Mouse (Mus musculus): ENCODE measurements around the gene D930020B18Rik.

D930020B18Rik gene

GRCm38 (mm10) chr10:121703619-121704018 is 62.2 kb downstream of the D930020B18Rik start:
- DNase-seq (ENCODE audit: inconsistent ontology term): no peak

- no peak for DNase-seq (ENCODE audit: inconsistent ontology term)
Observed at GRCm38 (mm10) chr10:121704871-121705270, 63.5 kb downstream of the D930020B18Rik start.

DNA sequence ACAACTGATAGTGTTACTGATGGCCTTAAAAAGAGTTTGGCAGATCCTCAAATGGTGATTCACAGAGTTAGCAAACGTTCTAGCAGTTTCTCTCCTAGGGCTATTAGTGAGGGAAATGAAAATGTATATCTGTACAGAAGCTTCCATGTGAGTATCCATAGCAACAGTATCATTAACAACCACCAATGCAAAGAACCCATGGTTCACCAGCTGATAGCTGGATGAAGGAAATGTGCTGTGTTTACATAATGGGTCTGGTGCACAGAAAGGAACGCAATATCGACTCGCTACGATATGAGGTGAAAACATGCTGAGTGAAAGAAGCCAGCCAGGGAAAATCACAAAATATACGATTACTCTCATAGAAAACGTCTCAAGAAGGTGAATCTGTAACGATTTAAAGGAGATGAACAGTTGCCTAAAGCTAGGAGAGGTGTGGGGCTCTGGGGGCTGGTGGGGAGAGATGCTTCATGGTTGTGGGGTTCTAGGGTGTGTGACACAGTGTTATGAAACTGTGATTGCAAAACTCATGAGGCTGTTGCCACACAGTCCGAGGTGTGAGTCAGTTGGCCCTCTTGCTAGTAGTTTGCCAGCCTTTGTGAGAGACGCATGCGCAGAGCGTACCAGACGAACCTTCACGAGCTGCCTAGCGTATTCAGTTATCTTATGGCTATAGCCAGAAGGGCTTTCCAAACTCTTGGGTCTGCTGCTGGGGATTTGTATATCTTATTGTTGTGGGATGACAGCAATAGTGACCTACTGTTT is 64.2 kb downstream of the D930020B18Rik start:
- no peak for DNase-seq (ENCODE audit: inconsistent ontology term)

DNA sequence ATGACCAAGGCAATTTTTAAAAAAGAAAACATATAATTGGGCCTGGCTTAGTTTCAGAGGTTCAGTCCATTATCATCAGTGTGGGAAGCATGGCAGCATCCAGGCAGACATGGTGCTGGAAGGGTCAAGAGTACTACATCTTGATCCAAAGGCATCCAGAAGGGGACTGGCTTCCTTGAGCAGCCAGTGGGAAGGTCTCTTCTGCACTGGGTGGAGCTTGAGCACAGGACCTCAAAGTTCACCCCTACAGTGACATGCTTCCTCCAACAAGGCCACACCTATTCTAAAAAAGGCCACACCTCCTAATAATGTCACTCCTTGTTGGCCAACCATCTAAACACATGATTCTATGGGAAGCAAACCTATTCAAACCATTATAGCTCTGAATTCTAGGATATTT is 75.5 kb downstream of the D930020B18Rik start:
- no peak for DNase-seq (ENCODE audit: inconsistent ontology term)

DNA sequence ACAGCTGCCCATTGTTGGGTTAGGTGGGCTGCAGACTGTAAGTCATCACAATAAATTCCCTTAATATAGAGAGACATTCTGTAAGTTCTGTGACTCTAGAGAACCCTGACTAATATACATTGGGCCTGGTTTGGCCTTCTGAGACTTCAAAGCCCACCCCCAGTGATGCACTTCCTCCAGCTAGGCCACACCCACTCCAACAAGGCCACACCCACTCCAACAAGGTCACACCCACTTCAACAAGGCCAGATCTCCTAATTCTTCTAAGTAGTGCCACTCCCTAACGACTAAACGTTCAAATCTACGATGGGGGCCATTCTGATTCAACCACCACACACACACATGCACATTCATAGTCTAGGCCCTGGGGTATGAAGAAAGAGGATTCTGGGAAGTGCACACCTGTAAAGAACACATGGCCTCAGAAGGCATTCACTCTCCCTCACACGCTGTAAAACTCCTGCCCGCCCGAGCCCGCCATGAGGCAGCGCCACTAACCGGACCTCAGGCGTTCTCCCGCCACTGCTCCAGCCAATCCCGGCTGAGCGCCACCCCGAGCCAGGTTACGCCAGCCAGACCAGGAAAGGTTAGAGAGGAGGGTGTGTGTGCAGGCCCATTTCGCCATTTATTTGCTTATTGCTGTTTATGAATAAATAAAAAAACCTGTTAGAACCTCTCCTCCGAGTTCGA is 77.7 kb downstream of the D930020B18Rik start:
- no peak for DNase-seq (ENCODE audit: inconsistent ontology term)

DNA sequence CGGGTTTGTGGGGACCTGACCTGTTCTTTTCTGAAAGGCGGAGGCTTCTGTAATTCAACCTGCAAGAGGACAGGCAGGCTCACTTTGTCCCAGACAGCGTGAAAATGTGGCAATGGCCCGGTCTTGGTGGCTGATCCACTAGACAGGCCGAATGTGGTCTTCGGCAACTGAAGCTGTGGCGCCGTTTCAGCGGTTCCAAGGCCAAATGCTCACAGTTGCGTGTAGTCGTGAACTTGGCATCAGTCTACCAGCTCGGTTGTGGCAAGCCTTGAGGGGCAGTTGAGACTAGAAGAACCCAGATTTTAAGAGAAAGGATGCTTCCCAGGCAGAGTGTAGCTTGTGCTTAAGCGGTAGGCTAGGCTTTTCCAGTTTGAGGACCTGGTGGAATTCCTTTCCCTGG is 79.3 kb downstream of the D930020B18Rik start:
- DNase-seq (ENCODE audit: inconsistent ontology term): no peak

DNA sequence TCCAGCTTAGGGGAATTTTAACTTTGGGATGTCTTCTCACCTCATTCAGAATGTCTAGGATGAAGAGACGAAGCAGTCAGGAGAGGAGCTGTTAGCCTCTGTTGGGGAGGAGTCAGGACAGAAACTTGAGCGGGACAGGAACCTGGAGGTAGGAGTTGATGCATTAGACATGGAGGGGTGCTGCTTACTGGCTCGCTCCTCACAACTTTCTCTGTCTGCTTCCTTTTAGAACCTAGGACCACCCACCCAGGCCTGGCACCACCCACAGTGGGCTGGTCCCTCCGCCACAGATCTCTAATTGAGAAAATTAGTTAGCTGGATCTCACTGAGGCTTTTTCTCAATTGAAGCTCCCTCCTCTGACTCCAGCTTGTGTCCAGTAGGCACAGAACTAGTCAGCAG is 85.1 kb downstream of the D930020B18Rik start:
- no peak for DNase-seq (ENCODE audit: inconsistent ontology term)

GRCm38 (mm10) chr10:121727151-121727550 is 85.8 kb downstream of the D930020B18Rik start:
- no peak for DNase-seq (ENCODE audit: inconsistent ontology term)

- DNase-seq (ENCODE audit: inconsistent ontology term): no peak
Observed at GRCm38 (mm10) chr10:121728226-121728625, 86.8 kb downstream of the D930020B18Rik start.

- DNase-seq (ENCODE audit: inconsistent ontology term): no peak
Observed at GRCm38 (mm10) chr10:121731048-121731725, 89.8 kb downstream of the D930020B18Rik start.

DNA sequence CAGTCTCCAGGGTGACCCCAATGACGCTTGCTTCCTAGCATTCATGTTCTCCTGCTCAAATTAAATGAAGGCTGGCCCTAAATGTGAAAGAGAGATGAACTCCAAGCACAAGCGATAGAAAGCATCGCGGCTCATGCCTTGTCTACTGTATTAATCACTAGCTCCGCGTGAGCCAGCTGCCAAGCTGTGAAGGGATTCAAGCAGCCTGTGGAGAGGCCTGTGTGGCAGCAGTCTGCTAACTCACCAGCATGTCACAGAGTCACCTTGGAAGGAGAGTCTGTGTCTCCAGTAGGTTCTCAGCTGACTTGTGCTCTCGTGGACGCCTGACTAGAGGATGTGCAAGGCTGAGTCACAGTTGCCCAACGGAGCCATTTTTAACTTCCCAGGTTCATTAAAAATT is 91.2 kb downstream of the D930020B18Rik start:
- DNase-seq (ENCODE audit: inconsistent ontology term): no peak

GRCm38 (mm10) chr10:121737256-121737655 is 95.9 kb downstream of the D930020B18Rik start:
- DNase-seq (ENCODE audit: inconsistent ontology term): no peak

GRCm38 (mm10) chr10:121739548-121740505 is 98.4 kb downstream of the D930020B18Rik start, which contains the start of gene BC048403:
Gene BC048403, plus strand, starts transcription at chr10:121739937.
- DNase-seq (ENCODE audit: inconsistent ontology term): peak; percentile 89

- no peak for DNase-seq (ENCODE audit: inconsistent ontology term)
Observed at GRCm38 (mm10) chr10:121742336-121742735, 100.9 kb downstream of the D930020B18Rik start.

Measured in Muller cell, postnatal 12 days (primary cell).